Mouse (Mus musculus) ovary, adult 10 weeks (tissue): ENCODE data around the gene Pate2. TPM values are rescaled to one million over a fixed set of nuclear protein-coding genes. Genes with fewer than 3 reads are reported as not detected.

Experiments used
- polyA plus RNA-seq: library from polyadenylated mRNA; stranded (reverse); fragments of 350-450 nt; fragmentation: Illumina TruSeq; extraction: RNeasy Lipid Tissue Mini Kit (QIAGEN cat#74804); gene quantifications from one replicate; pipeline ENCODE4 v1.2.3, GENCODE M21; 2014

The Pate2 gene
- polyA plus RNA-seq = 0.83 TPM

GRCm38 (mm10) chr9:35569571-35570534, at the start of gene Pate2, which contains the start of gene Hyls1:
Gene Pate2, plus strand, starts transcription at chr9:35570284.
Gene Hyls1, minus strand, starts transcription at chr9:35570398.

GRCm38 (mm10) chr9:35558257-35559008, 11.7 kb upstream of the Pate2 start, which contains the start of the genes Ddx25 and Pus3:
Gene Ddx25, minus strand, starts transcription at chr9:35558528.
Gene Pus3, plus strand, starts transcription at chr9:35558595.

GRCm38 (mm10) chr9:35611841-35612240, 41.8 kb downstream of the Pate2 start, which contains the start of gene Pate4:
Gene Pate4, minus strand, starts transcription at chr9:35611941.

GRCm38 (mm10) chr9:35648102-35648501, 78.0 kb downstream of the Pate2 start, which contains the start of gene Pate3:
Gene Pate3, minus strand, starts transcription at chr9:35648202.

DNA sequence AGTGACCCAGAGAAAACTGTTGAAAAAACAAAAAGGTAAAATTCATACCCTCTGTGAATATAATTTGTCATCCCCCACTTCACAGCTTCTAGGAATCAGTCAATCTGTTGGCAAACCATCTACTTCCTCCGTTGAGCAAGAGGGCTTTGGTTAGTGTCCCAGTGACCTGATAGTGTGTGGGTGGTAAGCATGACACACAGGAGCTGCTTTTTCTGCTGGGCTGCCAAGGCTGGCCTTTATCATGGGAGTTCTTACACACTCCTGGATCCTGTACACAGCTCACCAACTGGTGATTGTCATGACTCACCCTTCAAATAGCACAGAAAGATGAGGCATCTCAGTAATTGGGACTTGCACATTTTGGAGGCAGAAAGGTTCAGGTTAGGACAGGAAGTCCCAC, 116.9 kb downstream of the Pate2 start, which contains the start of gene Pate1:
Pate1 (minus strand) TSS at position 378 of the 400 bp plus-strand sequence.

Other genes with a start within 250 kb of the Pate2 start
- 40.4 TPM for gene Cdon, start 149.2 kb upstream of the Pate2 start, polyA plus RNA-seq
- not detected for gene Gm1113, start 52.0 kb upstream of the Pate2 start, polyA plus RNA-seq
- gene Ddx25, start 11.8 kb upstream of the Pate2 start, polyA plus RNA-seq = 0.37 TPM
- gene Pus3, start 11.7 kb upstream of the Pate2 start, polyA plus RNA-seq = 45.2 TPM
- 20.0 TPM for gene Hyls1, start 114 bp downstream of the Pate2 start, polyA plus RNA-seq
- not detected for gene Pate4, start 41.7 kb downstream of the Pate2 start, polyA plus RNA-seq
- gene Pate3, start 77.9 kb downstream of the Pate2 start, polyA plus RNA-seq = not detected
- gene Pate1, start 117.1 kb downstream of the Pate2 start, polyA plus RNA-seq = not detected
- gene Gm17677, start 170.8 kb downstream of the Pate2 start, polyA plus RNA-seq = not detected
- not detected for gene Gm17727, start 207.8 kb downstream of the Pate2 start, polyA plus RNA-seq
- gene Gm27235, start 219.8 kb downstream of the Pate2 start, polyA plus RNA-seq = not detected
- 0.60 TPM for gene D730048I06Rik, start 219.8 kb downstream of the Pate2 start, polyA plus RNA-seq